Mouse (Mus musculus) skeletal muscle tissue, adult 2 months (tissue): ENCODE measurements around the gene Fars2.

ENCODE experiments used
- DNase-seq: peaks from one replicate; pipeline ENCODE4 v3.0.0-alpha.2; 2012; ENCODE audit warnings: low read depth, low spot score

Gene Fars2

DNA sequence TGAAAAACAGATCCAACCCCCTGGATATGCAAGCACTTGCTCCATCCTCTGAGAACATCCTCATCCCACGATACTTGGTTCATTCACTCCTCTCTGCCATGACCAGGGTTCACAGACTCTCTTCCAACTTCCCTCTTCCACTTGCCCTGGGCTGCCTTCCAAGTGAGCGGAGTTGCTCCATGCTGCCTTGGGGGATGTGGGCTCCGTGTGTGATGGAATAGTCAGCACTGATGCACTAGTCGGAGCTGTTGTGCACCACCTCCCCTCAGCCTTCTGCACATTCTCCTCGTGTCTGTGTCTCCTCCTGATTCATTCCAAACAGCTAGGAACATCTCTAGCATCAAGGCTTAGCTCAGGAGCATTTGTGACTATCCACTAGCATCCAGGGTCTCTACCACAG is 389.1 kb downstream of the Fars2 start:
- DNase-seq: peak; percentile 8

DNA sequence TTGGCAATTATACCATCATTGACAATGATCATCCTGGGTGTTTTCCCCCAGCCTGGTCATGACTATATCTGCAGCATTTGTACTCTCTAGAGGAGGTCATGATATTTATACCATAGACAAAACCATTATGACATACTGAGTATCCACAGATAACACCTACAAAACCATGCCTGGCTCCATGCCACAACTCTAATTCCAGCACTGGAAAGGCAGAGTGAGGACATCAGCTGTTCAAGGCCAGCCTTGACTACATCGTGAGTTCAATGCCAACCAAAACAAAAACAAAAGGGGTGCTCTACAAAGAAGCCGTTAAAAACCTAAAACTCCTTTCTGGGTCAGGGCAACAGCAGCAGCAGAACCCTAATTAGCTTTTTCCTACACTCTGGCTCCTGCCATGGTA is 392.9 kb downstream of the Fars2 start:
- no peak for DNase-seq

DNA sequence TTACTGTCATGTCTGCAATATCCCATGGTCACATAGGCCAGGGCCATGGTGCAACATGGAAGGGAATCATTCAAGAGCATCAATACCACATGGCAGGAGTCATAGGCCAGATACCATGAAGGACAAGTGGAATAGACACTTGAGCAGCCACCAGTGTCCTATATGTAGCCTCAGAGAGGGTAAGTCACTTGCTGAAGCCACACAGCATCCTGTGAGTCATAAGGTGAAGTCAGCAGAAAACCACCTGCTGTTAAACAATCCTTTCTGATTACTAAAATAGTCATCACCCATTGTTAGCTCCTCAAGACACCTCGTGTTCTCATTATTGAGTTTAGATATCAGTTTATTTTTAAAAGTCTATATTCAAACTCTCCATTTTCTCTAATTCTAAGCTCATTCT is 395.9 kb downstream of the Fars2 start:
- no peak for DNase-seq

DNA sequence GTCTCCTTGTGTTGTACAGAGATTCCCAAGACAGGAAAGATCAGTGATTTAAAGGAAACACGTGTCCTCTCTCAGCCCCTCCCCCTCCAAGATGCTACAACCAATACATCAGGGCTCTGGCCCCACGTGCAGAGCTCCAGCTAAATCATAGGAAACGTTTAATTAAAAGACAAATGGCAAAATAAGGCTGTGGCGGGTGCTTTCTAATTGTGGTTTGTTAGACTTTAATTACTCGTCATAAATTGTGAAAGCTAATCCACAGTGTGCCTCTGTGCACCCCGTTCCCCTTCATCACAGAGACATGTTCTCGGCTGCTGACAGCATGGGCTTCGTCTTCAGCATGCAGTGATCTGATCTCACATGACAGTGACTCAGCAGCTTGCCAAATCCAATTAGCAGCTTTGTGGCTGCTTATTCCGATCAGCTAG is 400.9 kb downstream of the Fars2 start:
- DNase-seq: no peak

DNA sequence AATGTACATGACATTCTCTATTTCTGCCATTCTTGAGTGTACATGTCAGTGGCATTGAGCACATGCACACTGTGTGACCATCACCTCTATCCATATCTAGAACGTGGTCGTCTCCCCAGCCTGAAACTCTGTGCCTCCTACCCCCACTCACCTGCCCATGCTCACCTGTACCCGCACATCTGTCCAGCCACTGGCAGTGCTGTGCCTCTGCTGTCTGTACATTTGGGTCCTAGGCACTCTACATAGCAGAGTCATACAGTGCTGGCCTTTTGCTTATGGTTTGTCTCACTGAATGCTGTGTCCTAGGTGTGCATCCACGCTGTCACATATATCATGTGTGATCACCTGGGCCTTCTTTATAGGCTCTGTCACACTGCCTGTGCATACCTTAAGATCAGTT is 410.5 kb downstream of the Fars2 start:
- DNase-seq: no peak

DNA sequence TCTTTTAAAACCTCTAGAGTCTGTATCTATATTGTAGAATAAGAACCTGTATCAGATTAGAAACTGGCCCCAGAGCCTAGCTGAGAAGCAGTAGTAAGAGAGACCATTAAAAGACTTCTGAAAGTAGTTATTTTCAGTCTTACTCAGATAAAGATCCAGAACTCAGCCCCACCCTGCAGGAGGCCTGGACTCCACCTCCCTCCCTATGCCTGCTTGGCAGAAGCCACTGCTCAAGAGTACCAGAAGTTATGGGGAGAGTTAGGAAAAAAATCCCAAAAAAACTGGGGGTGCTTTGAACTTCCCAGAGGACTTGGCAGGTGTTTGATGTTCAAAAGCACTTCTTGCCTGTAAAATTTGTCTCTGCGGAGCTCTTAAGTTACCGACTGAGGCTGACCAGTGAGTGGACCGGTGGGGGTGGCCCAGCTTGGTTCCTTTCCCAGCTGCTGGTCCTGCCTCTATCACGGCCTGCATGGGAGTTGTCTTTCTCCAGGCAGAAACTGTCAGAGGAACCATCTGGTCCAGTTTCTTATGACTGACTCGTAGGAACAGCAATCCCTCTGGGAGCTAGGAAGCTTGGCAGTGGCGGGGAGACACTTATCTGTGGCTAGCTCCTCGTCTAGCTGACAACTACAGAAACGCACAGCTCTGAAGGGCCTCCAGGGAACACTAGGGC is 411.1 kb downstream of the Fars2 start:
- peak; percentile 76 for DNase-seq

DNA sequence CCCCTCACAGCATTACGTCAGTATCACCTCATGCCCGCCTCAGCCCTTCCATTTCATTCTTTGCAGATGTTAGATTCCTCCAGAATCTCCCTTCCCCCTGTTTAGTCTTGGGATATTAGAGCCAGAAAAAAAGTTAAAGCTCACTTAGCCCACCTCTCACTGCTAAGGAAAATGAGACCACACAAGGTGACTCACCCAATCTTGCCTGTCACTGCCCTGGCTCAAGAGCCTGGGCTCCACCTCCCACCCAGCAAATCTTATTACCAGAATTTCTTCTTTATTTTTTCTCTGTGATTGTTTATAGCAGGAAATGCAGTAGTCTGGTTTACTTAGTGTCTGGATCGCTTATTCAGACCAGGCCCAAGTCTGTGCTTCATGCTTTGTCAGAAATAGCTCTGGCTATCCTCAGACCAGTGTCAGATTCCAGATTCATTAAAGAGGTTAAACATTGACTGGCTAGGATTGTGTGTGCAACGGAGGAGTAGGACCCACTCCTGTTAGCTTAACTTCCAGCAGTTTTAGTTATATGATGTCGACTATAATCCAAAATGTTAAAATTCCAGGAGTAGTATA is 412.3 kb downstream of the Fars2 start:
- DNase-seq: no peak

DNA sequence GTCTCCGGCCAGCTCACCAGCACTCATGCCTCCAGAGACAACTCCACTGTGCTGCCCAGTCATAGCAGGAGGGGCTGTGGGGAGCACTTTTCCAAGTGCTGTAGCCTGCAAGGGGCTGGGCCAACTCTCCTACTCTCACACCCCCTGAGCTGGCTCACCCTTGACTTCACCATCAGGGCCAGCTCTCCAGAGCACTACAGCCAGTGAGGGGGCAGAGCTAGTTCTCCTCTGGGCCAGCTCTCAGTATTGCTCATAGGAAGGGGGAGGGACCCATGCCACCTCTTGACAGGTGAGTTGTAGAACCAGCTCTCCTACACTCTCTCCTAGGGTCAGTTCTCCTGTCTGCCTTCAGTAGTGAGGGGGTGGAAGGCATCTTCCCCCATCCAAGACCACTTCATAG is 413.6 kb downstream of the Fars2 start:
- no peak for DNase-seq

DNA sequence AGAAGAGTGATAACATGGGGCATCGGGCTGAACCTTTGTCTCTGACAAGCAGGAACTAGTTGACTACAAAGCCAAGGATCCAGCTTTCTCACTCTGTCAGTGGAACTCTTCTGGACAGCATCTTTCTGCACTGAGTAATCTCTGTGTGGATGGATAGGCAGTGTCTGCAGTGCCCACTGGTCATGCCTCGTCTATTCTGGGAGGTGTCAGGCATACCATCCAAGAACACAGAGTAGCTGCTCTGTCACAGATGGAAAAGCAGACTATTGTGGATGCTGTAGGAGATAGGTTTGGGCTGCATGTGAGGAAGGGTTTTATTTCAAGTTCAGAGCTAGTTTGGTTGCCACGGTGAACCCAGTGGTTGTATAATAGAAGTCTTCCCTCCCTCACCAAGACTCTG is 414.7 kb downstream of the Fars2 start:
- DNase-seq: no peak

DNA sequence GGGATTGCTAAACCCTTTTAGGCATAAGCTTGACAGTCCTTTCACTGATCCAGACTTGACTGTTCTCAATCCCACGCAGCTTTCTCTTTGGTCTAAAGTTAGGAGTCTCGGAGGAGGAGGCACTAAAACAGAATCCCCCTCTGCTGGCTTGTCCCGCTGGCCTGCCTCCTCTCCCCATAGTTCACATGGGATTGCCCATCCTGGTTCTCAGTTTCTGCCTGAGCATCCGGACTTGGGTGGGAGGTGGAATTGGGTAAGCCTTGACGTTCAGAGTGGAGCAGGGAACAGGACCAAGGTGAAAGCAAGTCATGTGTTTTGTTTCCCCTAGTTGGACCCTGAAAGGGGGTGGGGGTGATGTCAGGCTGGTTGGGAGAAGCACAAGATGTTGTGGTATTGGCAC is 415.9 kb downstream of the Fars2 start:
- no peak for DNase-seq

DNA sequence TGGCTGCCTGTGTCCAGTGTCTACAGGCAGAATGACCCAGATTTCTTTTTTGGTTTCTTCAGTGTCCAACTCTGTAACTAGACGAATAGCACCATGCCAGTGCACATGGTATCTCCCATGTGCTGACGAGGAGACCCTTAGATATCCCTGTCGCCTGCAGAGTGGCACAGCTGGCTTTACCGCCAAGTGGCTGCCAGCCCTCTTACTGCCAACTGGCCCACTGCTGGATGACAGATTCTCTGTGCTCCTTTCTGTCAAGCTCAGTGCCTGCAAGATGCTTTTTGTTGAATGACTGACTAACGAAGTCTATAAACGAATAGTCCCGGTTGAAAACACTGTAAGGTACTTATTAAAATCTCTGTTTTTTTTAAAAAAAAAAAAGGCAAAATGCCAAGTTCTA is 416.3 kb downstream of the Fars2 start:
- no peak for DNase-seq

DNA sequence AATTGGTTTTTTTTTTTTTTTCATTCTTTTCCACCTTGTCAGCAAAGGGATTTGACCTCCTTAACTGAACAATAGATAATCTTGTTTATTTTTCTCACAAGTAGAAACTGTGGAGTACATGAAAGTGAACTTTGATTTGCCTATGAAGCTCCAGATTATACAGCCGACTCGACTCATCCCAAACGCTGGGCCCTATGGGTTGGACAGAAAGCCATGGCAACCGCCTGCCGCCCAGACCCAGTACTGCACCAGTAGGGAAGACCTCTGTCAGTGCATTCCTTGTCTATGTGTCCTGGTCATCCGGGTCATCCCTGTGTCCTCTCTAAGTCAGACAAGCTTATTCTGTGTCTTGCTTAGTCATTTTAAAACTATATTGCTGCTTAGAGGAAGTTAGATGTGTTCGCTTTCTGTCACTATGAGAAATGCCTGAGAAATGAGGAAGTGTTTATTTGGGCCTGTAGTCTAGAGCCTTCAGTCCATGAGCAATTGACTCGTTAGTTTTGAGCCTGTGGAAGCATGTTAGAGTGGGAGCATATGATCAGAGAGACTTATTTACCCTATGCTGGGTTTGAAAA is 416.8 kb downstream of the Fars2 start:
- no peak for DNase-seq

DNA sequence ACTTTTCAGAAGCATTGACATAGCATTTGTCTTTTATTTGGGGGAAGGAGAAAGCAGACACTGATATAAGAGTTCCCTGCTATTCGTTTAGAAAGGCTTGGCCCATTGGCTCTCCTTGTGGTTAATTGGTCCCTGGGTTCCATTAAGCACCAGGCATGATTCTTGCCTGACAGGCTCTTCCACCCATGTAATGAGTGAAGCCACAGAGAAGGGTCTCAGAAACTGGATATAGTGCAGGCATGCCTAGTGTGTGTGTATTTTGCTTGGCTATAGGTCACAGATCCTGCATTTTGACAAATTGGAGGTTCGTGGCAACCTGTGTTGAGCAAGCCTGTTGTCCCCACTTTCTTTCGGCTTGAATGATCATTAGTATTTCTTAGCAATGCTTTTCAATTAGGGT is 420.4 kb downstream of the Fars2 start:
- no peak for DNase-seq

DNA sequence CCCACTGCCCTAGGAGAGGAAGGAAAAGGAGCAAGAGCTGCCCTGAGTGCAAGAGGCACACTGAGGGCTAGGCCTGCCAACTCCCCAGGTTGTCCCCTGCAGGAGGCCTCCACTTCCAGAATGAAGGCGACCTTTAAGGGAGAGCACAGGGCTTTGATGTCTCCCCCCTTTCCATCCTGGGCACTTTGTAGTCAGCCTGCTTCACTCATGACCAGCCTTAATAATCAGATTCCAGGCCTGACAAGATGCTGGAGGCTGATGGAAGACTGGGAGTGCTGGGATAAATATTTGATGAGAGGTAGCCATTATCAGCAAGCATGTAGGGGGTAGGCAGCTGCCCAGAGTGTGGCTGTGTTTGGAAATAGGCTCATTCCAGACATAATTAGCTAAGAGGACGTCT is 421.2 kb downstream of the Fars2 start:
- no peak for DNase-seq

DNA sequence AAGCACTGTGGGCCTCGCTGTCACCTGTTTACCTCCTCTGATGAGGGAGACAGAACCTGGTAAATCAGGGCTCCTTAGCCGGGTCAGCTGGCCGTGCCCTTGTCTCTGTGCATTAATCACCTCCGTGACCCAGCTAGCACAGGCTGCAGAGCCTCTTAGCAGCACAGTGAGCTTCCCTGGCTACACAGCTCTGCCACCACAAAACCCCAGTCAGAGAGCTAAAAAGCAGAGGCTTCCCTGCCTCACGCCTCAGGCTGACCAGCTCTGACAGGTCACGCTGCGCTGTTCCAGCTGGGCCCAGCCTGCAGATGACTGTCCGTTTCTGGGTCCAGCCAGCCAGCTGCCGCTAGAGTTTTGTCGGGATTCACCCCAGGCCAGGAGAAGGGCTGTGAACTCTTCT is 423.0 kb downstream of the Fars2 start:
- DNase-seq: no peak

DNA sequence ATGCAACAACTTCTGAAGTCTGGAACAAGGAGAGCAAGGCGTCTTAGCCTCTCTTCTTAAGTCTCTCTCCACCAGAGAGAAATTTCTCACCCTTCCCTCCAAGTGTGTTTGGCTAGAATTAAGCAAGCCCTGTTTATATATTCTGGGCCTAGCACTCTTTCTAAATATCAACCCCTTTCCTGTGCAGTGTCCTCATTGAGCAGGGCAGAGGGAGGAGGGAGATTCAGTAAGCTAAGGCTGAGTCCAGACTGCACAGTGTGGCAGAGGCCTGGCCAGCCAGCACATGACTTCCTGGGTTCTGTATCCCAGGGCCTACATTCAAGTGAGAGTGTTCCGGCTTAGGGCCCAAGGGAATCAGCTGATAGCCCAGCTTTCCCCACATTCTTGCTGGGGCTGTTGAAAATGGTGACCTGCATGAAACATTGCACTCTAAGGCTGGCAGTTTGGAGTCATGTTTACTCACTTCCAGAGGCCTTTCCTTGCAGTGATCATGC is 424.1 kb downstream of the Fars2 start:
- no peak for DNase-seq

DNA sequence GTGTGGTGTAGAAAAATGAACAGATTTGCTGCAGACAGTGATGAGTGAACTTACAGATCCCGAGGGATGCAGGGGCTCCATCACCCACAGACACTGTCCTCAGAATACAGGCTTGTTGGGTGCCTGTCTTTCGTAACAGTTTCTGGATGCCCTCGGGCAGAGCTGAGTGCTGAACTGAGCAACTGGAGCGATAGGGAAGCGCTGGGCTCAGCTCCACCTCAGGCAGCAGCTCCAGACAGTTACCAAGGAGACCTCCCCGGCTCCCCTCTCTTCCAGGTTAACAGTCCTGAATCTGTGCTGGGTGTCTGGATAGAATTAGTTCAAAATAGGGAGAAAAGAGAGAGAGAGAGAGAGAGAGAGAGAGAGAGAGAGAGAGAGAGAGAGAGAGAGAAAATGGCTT is 433.5 kb downstream of the Fars2 start:
- DNase-seq: no peak

DNA sequence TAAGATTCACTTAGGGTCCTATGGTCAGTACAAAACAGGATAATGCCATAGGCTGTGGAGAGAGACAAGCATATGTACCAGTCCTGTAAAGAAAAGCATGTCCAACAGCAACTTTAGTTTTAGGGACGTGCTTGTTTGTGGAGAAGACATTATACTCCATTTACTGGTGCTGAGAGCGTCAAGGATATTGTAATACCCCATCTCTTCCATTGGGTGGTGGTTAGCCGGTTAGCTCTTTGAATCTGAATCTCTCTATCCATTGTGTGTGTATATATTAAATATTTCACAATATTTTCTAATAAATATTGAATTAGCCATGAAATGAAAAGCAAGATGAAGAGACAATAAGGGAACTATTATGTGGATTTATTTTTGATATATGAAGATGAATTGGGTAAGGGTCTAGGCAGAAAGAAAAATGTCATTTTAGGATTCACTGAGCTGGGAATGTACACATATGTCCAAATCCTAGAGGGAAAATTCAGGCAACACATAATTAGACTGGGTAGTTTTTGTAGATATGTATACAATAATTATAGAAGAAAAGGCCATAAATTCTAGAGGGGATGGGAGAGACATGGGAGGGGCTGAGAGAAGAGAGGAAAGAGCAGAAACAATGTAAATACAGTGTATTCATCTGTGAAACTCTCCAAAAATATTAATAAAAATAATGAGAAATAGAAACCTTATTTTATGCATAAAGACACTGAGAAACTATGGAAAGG is 435.5 kb downstream of the Fars2 start:
- DNase-seq: no peak

DNA sequence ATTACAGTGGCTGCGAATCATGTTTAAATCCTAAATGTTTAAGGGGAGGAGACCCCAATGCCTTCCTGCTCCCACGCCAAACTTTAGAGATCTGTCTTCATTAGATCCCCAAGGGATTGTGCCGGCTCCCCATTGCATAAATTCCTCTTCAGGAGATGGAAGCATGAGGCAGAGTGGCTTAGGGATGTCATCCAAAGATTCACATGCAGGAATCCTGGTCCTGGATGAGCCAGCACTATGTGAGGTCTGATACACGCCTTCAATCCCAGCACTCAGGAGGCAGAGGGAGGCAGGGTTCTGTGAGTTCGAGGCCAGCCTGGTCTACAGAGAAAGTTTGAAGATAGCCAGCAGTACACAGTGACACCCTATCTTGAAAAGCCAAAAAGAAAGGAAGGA is 436.0 kb downstream of the Fars2 start:
- no peak for DNase-seq

DNA sequence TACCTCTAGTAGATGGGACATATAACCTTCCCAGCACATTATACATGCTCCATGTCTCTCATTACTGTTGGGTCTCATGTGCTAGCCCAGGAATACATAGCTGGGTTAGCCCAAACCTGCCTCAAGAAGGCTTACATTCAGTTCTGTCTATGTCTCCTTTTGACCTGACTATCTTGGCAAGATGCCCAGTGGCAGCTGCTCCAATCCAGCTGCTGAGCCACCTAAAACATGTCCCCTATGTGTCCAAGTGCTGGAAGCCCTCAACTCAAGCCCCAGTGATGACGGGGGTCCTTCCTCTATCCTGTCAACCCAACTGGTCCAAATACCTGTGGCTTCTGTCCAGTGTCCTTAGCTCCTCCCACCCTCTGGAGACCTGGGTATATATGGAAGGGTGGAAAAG is 437.5 kb downstream of the Fars2 start:
- DNase-seq: no peak

DNA sequence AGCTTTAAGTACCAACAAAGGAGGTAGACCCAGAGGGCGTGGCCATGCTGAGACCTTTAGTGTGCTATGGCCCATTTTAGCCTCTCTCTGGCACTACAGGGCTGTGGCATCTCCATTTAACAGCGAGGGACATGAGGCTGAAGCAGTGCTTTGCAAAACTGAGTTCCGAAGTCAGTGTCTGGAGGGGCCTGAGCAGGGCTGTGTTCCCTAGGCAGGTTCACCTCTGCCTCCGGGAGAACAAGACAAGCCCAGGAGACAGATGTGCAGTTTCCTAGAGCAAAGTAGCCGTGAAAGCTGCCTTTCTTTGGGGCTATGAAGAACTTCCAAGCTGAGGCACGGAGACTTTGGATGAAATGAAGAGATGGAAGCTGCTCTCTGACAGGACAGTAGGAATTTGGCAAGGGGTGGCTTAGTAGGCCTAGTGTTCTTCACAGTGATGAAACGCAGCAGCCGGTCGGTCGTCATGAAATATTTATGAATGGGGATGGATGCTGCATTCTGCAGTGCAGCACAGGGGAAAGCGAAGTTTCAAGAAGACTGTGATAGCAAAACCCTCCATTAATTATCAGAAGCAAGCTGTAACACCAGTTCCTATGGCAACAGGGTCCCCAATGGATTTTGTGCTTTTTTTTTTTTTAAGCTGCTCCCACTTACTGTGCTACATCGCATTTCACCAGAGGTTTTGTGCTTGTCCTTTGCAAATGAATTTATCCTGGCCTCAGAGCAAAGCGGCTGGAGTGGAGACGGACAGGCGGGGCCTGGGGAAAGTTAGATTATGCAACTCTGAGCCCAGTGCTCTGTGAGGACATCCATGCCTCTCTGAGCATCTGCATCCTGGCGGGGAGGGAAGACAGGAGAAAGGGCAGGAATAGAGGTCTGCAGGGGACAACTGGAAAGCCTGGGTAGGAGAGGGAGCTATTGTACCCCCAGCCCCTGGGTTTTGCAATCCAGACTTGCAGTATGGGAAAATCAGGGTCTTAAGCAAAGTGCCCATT is 445.5 kb downstream of the Fars2 start:
- no peak for DNase-seq
